Mouse (Mus musculus): ENCODE measurements around the gene Fgfrl1.
A peak's percentile ranks its signal among the peaks of the same experiment; 100 is the strongest.

DNA sequence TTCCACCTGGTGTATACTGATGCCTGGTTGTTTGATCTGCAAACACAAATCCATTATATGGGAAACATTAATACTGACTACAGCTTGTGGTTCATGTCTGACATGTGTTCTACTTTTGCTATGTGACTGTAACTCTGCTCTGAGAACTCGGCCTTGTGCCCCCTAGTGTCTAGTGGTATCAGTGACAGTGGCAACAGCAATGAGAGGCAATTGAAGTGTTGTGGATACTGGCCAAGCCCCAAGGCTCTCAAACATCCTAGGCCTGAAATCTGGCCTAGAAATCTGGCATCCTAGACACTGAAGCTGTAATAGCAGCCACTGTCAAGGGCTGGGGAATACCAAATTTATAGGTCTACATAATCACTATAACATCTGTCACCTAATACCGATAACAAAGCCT, 51.7 kb downstream of the Fgfrl1 start:
- TF ChIP-seq CTCF (IDR thresholded peaks at IDR 0.05; ENCODE audit: low read depth) (peak; percentile 46), EP300 (IDR thresholded peaks at IDR 0.05; ENCODE audit: low read depth) (no peak)

Measured in liver, postnatal 0 days (tissue).